Mouse (Mus musculus): ENCODE measurements around the gene Stbd1.
A peak's percentile ranks its signal among the peaks of the same experiment; 100 is the strongest.

The Stbd1 gene

DNA sequence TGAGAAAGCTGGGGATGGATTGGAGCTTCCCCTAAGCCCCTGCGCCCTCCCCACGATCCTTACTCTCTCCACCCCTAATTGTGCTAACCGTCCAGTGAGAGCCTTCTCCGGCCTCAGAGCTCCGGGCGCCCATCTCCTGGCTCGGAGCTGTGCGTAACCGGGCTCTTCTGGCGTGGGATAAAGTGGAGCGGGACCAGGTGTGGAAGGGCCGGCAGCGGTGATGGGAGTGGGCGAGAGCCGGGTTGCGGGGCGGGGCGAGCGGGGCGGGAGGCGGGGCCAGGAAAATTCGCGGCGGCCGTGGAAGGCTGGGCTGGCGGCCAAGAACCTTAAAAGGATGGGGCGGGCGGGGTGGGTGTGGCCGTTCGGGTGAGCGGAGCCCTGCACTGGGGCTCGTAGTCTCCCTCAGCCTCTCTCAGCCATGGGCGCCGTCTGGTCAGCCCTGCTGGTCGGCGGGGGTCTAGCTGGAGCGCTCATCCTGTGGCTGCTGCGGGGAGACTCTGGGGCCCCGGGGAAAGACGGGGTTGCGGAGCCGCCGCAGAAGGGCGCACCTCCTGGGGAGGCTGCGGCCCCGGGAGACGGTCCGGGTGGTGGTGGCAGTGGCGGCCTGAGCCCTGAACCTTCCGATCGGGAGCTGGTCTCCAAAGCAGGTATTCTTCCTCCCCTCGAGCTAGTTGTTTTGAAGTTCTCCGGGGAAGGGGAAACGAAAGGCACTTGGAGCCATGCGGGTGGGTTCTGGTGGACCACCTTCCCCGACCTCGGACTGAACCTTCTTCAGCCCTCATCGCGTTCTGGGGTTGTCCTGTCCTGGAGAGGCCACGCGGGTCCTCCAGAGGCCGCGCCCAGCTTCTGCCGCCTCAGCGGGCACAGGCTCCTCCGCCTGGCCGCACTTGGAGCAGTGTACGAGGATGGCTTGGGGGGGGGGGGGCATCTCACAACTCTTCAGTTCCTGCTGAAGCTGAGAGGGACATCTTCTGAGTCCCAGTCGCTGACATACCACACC, at the start of gene Stbd1:
TSS of gene Stbd1 (plus strand) at position 351 of the 1,000 bp plus-strand sequence.
- peak in 1 of 2 experiments; percentile 19 for DNase-seq (ENCODE audit: low spot score in 2 of 2)

DNA sequence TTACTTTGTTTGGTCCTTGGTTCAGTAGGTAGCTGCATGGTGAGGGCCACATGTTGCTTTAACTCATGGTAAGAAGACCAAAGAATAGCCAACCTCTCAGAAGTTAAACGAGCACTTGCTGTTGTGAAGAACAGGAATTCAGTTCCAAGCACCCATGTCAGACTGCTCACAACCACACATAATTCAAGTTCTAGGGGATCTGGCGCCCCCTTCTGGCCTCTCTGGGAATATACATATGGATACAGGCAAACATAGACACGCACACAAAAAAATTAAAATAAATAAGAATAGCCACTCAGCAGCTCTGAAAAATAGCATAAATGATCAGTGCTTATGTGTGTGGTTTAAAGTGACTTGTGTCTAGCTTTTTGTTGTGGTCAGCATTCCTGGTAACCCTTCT, 48.9 kb upstream of the Stbd1 start:
- no peak for DNase-seq (ENCODE audit: low spot score in 2 of 2)

DNA sequence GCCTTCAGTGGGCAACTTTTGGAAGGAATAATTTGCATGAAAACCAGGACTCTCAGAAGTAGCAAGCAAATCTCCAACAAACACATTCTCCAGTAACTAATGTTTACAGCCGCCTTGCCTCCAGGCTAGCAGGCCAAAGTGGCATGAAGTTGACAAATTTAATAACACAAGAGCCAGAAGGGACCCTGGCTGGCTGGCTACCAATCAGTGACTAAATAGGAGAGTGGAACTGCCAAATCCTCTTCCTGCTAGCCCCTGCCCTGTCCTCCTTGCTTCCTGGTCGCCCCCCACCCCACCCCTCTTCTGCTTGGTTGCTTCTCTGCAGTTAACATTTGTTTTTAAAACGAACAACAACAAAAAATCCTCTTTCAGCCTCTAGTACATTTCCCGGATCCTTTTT, 48.4 kb upstream of the Stbd1 start:
- no peak for DNase-seq (ENCODE audit: low spot score in 2 of 2)

DNA sequence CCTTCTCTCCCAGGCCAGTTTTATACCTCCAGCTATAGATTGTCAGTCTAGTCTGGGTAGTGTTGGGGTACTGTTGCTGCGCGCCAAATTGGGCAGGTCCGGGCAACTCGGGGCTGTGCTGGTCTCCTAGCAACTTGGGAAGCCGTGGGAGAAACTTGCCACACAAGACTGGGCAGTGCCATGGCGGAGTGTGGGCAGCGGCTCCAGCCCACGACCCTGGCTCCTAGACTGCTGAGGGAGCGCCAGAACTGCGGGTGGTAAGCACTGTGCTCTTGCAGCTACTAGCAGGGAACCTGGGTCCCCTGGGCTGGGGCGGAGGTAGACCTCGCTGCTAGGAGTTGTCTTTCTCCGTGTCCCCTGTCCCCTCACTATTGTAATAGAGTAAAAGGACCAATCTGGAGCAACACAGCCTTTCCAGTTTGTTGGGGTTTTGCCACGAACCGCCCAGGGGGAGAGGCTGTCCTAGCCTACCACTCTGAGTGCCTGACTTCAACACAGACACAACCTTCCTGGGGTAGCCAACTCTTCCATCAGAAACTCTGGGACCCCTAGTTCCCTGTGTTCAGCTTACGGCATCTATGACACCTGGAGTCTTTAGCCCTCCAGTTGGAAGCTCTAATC, 47.8 kb upstream of the Stbd1 start, which contains the start of gene Fam47e:
TSS of gene Fam47e (plus strand) at position 179 of the 621 bp plus-strand sequence.
- peak; percentile 22 to 29 for DNase-seq (ENCODE audit: low spot score in 2 of 2)

DNA sequence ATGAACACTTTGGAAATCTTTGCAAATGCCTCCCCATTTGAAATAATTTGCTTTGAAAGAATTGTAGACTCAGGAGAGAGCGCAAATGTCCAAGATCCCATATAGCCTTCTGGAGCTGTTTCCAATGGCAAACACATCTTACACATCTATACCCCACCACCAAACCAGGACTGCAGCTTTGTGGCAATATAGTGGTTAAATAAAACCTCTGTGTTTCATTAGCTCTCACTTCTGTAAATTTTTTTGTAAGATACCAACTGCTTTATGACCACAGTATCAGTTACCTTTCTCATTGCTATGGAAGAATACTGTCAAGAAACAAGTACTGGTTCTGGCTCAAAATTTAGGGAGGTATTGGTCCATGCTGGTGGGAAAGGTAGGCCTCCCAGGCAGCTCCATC, 46.9 kb upstream of the Stbd1 start:
- no peak for DNase-seq (ENCODE audit: low spot score in 2 of 2)

DNA sequence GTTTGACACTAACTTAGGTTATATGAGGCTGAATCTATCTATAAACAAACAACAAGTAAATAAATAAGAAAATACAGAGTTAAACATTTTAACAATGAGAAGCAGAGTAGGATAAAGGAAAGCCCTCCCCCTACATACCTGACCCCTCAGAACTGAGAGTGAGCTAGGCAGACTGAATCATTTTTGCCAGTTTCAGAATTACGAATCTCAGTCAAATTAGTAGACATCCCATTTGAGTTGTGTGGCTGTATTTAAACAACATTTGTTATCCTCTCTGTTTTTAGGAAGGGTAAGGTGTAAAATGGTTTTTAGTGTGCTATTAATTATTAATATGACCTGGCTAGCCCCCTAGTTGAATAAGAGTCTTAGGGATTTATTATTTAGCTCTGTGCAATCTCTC, 45.3 kb upstream of the Stbd1 start:
- DNase-seq (ENCODE audit: low spot score in 2 of 2): no peak

DNA sequence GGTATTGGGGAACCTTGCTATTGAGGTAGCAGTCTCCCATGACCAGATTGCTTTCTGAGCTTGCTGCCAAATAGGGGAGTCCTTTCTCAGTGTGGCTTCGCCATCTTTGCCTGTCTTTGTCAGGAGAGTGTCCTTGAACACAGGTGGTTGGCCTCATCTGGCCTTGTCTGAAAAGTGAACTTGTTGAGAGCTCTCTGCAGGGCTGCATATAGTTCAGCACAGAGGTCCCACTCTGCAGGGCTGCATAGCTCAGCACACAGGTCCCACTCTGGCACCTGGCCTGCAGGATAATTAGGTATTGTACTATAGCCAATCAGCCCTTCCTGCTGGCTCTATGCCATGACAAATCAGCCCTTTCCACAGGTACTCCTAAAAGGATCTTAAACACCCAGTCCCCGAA, 42.6 kb upstream of the Stbd1 start:
- no peak for DNase-seq (ENCODE audit: low spot score in 2 of 2)

DNA sequence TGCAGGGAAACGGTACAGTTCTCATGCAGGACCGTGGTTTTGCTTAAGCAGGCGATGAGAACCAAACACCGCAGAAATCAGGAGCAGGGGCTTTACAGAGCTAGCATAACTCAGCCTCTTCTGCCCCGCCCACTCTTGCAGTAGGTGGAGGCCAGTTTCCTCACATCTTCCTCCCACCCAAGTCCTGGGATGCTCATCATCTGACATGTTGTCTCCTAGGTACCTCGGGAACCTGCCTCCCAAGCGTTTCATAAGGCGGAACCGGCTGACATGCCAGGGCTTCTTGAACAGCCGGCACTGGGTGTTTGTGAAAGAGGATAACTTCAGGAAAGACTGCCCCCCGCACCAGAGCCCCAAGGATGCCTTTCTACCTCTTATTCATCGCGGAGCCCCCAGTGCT, 40.8 kb upstream of the Stbd1 start:
- DNase-seq (ENCODE audit: low spot score in 2 of 2): no peak

DNA sequence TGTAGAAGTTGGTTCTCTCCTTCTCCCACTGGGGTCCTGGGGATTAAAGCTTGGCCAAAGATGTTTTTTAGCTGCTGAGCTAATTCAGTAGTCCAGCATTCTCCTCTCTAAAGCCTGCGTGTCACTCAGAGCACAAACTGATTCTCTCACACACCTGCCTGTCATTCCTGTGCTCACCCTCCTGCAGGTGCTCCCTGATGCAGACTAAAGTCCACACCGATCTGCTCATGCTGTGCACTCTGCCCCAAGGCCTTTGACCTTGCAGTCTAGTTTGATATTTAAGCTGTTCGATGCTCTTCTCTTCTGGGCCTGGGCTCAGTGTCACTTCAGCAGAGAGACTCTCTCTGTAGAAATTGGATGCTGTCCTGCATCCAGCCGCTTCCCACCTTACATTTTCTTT, 31.6 kb upstream of the Stbd1 start:
- DNase-seq (ENCODE audit: low spot score in 2 of 2): no peak

DNA sequence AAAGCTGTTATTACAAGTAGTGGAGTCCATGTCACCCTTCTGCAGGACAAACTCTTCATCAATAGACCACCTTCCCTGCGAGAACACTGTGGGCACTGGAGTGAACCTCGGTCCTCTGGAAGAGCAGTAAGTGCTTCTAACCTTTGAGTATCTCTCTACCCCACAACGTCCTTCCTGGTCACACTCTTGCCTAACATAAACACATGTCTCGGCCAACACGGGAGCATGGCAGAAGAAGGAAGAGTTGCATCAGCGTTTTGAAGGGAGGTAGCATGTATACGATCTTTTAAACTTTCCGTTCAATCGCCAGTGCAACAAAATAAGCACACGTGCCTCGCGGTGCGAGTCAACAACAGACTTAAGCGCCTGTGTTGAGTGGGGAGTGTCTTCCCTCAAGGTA, 23.3 kb upstream of the Stbd1 start:
- DNase-seq (ENCODE audit: low spot score in 2 of 2): no peak

DNA sequence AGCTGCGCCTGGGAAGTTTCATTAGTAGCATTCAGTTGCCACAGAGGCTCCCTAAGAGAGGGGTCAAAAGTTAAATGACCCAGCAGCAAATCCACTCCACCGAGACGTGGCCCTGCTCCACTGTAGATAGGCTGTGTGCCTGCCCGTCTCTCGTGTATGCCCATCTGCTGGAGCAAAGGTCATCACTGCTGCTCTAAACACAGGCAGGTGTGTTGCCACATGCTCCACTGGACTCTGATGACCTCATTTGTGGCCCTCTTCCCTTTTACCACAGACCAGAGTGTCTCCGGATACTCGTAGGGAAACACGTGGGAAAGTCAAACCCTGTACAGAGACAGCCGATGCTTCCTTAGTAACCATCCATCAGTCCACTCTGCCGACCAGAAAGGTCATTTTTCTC, 16.9 kb upstream of the Stbd1 start:
- DNase-seq (ENCODE audit: low spot score in 2 of 2): no peak

DNA sequence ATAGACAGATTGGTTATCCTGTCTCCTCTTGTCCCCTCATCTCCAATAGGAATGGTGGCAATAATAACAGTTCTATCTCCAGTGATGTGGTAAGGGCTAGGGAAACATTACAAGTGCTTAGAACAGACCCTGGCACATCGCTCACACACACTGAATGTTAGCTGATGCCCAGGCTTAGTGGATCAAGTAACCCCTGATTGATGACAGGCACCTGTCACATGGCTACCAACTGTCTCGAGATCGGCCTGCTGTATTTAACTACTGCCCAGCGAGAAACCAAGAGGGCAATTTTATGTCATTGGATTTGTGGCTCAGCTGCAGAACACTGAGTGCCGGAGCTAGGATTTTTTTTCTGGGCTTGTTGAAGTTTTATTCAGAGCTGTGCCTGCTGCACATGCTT, 7.8 kb upstream of the Stbd1 start:
- DNase-seq (ENCODE audit: low spot score in 2 of 2): no peak

DNA sequence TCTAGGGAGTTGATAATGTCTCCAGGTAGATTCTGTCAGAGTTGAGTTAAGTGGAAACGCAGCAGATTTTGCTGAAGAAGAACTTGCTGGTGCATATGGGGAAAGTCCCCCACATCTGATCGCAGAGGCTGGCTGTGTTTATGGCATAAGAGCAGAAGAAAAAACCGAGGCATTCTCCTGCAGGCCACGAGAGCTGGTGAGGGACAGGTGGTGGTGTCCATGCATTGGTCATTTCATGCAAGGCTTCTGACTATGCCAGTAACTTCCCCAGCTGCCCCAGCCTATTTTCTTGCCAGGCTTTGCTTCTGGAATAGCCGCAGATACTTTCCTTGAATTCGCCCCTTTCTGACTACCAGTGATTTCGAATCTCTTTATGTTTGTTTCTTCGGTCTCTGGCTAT, 6.0 kb upstream of the Stbd1 start:
- DNase-seq (ENCODE audit: low spot score in 2 of 2): no peak

DNA sequence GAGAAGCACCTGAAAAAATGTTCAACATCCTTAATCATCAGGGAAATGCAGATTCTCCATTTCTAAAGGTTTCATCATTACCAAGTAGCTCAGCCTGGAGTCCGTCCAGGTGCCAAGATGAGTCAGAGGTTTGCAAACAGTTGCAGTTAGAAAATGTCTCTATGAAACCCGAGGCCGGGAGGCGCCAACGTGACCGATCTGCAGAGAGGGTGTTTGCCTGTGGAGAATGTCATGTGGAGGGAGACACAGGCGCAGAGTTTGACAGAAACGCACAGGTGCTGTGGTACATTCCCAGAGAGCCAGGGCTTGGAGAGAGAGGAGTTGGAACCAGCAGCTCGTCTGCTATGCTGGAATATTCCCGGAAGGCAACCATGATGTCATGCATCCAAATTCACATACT, 3.8 kb upstream of the Stbd1 start:
- DNase-seq (ENCODE audit: low spot score in 2 of 2): no peak

DNA sequence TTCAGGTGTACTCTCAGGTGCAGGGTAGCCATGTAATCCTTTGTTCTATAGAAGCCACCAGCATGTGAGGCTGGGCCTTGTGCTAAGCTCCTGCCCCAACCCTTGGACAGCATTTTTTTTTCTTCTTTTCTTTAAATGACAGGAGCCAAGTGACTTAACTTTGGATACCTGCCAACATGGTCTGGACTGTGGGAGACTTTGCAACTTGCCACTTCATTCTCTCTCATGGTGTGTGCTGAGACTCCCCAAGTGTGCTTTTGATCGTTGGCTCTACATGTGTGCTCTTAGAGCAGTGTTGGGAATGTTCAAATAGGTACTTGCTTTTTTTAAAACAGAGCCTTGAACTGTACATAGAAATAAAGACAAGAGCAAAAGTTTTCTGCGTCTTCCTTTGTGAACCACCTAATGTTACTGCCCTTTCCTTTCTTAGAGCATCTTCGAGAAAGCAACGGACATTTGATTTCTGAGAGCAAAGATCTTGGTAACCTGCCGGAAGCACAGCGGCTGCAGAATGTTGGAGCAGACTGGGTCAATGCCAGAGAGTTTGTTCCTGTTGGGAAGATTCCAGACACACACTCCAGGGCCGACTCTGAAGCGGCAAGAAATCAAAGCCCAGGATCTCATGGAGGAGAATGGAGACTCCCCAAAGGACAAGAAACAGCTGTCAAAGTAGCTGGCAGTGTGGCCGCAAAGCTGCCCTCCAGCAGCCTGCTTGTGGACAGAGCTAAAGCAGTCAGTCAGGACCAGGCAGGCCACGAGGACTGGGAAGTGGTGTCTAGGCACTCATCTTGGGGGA, 1.8 kb downstream of the Stbd1 start:
- no peak for DNase-seq (ENCODE audit: low spot score in 2 of 2)

DNA sequence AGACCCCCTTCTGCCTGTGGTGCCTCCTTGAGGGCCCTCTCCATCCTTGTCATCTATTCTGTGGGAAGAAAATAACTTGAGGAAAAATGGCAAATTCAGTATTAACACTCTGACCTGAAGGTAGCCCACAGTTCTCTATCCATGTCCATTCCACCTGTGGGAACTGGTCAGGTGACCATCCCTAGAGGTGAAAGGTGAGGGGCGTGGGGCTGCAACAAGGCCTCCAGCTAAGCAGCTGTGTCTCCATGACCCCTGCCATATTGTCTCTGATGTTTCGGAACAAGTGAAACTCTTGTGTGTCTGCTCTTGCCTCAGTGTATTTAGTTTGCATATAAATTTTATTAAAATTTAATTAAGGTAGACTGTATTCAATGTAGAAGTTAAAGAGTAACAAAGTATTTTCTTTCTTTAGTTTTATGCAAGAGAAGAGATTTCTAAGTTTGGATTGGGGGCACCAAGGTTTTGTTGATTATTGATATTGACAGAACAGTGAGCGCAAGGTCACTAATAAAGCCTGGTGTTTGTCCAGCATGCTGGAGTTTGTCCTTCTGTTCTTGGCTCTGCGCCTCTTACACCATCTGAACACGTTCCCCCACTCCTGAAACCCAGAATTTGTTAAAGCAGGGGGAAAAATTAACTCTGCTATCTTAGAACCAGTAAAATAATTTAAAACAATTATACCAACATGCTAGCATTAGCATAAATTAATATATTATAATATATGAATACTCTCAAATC, 4.8 kb downstream of the Stbd1 start:
- no peak for DNase-seq (ENCODE audit: low spot score in 2 of 2)

DNA sequence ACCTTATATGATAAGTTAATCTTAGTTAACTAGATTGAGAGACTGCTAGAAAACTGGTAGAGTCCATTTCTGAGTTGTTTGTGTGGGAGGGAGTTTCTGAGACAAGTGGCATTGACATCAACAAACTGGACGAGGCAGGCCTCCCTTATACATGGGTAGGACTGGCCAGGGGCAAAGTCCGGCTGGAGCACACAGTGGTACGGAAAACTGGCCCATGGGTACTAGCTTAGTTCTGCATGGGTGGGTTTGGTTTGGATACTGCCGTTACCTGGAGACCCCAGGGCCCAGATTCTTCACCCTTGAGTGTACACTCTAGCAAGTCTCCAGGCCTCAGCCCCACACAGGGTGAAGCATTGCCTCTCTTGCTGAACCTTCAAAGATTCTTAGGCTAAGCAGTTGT, 9.9 kb downstream of the Stbd1 start:
- no peak for DNase-seq (ENCODE audit: low spot score in 2 of 2)

DNA sequence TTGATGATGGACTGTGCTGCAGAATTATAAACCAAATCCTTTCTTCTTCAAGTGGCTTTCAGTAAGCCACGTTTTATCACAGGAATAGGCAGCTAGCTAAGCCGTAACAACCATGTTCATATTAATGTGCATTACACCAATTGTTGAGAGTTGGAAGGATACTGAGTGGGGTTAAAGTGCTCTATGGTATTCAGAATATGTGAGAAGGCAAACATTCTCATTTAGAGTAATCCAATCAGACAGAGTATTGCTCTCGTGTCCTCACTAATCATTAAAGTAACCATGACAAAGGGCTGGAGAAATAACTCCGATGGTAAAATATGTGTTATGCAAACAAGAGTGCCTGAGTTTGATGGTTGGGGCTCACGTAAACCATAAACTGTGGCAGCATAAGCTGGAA, 19.0 kb downstream of the Stbd1 start:
- DNase-seq (ENCODE audit: low spot score in 2 of 2): no peak

DNA sequence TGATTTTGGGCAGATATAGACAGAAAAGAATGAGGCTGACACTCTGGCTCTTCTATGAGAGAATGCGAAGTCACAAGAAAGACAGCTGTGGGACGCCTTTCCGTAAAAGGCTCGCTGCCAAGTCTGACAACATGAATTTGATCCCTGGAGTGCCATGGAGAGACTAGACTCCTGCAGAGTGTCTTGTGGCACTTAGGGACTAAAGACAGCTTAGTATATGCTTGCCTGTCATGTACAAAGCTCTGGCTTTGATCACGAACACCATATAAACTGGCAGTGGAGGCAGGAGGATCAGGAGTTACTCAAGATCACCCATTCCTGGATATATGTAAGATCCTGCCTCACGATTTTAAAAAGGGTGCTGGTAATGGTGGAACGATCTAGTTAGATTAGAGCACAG, 25.1 kb downstream of the Stbd1 start:
- no peak for DNase-seq (ENCODE audit: low spot score in 2 of 2)

DNA sequence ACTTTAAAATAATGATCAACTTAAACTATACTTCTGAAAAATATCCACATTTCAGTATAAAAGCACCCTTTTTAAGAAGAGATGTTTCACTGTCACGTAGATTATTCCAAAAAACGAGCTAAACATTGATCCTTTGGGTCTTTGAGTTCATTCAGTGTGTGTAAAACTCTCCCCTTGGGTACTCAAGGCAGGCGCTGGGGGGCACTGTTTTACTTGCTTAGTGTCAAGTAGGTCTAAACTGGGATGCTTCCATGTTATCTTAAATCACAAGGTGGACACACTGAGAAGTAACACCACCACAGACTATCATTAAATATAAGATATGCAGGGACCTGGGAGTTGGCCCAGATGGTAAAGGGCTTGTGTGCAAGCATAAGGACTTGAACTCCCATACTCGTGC, 30.7 kb downstream of the Stbd1 start:
- no peak for DNase-seq (ENCODE audit: low spot score in 2 of 2)

DNA sequence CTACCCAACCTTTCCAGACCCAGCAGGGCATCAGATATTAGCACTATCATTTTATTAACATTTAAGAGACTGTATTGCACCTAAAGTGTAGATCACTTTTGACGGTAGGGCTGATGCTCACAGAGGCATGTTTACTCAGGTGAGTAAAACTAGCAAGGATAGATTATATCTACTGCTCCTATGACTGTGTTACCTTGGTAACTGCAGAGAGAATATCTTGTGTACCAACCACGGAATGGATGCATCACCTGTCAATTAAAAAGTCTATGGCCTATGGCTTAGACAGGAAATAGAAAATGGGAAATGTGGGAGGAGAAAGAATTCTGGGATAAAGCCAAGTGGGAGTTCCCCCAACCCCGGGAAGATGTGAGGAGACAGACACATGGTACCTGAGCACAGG, 32.1 kb downstream of the Stbd1 start:
- no peak for DNase-seq (ENCODE audit: low spot score in 2 of 2)

DNA sequence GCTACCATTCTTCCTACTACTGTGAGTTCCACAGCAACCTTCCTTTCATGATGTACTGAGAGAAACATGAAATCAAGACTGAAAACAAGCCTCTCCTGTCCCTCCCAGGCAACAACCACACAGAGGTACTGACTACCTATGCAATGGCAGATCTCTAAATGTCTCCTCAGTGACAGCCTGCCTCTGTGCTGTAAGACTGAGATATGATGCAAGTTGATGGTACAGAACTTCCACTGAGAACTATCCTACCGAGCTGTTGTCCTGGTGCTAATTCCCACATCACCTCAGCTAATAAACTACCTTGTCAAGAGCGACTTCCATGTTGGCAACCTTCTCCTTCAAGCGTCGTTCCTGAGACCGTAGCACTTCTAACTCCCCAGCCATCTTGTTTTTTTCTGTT, 33.0 kb downstream of the Stbd1 start:
- DNase-seq (ENCODE audit: low spot score in 2 of 2): no peak
